Mouse (Mus musculus) inflammation-experienced regulatory T-cells, adult 16 weeks (primary cell): Measurements from ENCODE around the gene Mcemp1. TPM values are rescaled to one million over a fixed set of nuclear protein-coding genes. Genes with fewer than 3 reads are reported as not detected.

Experiments
- polyA plus RNA-seq: library from polyadenylated mRNA; unstranded; fragments of 100-300 nt; shearing (Covaris generic); gene quantifications from one replicate; pipeline ENCODE4 v1.2.1, GENCODE M21; 2017

The Mcemp1 gene
- not detected for polyA plus RNA-seq

DNA sequence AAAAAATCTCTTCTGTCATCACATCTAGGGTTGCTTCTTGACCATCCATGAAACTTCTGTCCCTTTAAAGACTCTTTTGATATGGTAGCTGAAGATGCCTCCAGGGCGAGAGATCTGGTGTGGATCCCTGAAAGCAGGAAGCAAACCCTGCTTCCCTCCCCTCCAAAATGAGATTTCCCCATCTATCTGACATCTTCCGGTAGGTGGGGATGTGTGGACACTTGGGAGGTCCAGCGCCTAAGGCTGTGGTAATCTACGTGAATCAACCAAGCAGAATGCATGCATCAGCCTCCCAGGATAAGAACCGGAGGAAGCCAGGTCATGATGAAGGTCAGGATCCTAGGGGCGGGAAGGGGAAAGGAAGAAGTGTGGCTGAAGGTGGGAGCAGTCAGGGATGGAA is at the start of gene Mcemp1:
Gene Mcemp1, plus strand, starts transcription at position 248 of the 400 bp plus-strand sequence.

DNA sequence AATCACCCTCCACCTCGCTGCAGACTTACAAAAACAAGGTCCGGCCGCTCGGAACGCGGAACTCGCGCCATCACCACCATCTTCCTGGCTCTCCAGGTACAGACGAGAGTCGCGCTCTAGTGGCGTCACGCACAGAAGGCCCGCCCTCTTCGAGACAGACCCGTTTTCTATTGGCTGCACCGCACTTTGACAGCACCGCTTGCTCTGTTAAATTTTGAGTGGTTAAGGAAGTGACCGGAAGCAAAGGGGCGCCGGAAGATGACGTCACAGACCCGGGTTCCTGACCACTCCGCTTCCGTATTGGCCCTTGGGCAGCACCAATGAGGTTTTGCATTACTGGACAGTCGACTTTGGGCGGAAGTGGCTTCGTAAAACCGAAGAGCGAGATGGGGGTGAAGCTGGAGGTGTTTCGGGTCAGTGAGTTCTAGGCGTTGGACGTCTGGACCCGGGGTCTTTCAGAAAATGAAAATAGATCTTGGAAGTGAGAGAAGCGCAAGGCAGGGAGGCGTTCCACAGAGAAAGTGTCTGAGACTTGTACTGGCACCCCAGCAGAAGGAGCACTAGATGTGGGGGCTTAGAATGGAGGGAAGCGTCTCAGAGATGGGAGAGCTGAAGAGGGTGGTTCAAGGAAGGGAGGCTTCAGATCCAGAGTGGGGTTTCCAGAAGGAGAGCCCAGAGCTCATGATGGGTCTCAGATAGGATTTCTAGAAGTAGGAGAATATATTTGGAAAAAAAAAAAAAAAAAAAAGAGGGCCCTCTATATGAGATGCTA is 44.2 kb upstream of the Mcemp1 start, which contains the start of the genes Xab2 and Pet100:
Gene Xab2, minus strand, starts transcription at position 118 of the 772 bp plus-strand sequence.
Gene Pet100, plus strand, starts transcription at position 350 of the 772 bp plus-strand sequence.

DNA sequence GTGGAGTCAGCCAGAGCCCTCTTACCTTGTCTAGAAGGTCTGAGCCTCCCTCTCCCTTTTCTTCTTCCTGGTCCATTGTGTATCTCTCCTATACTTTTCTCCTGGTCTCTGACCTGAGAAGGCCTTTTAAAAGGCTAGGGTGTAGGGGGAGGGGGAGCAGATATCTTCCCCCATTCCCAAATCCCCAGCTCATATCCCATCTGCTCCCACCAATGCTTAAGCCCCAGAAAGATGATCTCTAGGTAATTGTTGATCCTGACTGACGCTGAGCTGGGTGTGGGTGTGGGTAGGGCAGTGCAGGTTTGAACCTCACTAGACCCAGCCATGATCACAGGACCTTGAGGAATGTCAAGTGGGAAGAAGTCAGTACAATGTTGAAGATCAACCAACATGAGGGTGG is 40.1 kb upstream of the Mcemp1 start, which contains the start of gene Pcp2:
Gene Pcp2, minus strand, starts transcription at position 101 of the 400 bp plus-strand sequence.

DNA sequence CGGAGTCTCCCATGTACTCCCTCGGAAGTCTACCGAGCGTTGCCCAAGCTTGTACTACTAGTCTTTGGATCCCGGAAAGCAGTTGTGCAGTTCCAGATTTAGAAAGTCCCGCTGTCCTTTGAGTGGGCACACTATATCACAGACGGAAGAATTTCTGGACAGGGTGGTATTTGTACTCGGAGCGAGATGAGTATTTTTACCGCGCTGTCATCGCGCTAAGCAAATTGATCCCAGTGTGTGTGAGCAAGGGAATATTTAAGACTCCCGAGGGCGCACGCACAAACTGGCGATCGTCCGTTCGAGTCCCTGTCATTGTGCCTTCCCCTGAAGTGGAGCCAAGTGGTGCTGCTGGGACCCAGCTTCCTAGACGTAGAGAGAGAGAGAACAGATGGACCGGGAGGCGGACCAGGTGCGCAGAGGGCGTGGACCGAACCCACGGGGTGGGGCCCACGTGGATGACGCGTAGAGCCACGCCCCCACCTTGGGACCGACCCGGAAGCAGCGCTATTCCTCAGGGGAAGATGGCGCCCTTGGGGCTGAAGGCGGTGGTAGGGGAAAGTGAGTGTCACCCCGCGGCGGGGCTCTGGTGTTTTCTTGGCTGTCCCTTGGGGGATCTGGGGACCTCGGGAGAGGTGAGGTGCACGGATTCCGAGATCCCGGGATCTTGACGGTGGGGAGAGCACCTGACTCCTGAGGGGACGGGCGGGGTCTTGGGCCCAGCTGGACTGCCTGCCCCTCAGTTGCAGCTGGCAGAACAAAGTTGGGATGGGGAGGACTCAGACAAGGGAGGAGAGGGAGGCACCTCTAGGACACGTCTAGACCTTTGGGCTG is 34.7 kb upstream of the Mcemp1 start, which contains the start of gene Stxbp2:
Gene Stxbp2, plus strand, starts transcription at position 309 of the 831 bp plus-strand sequence.

DNA sequence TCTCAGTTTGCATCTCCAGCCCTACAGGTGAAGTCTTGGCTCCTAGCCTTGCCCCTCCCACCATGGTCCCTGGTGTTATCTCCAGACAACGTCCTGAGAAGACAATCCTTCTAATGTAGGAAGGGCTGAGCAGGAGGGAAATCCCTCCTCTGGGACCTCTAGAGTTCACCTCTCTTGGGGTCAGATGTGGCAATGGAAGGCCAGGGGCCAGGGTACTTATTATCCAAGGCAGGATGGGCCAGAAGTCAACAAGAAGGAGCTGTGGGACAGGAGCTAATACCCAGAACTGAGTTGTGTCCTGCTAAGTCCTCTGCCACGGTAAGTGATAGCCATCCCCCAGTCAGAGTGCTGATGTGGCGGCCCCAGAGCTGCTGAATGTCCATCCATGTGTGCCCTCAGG is 10.0 kb upstream of the Mcemp1 start, which contains the start of gene Retn:
Gene Retn, plus strand, starts transcription at position 245 of the 400 bp plus-strand sequence.

DNA sequence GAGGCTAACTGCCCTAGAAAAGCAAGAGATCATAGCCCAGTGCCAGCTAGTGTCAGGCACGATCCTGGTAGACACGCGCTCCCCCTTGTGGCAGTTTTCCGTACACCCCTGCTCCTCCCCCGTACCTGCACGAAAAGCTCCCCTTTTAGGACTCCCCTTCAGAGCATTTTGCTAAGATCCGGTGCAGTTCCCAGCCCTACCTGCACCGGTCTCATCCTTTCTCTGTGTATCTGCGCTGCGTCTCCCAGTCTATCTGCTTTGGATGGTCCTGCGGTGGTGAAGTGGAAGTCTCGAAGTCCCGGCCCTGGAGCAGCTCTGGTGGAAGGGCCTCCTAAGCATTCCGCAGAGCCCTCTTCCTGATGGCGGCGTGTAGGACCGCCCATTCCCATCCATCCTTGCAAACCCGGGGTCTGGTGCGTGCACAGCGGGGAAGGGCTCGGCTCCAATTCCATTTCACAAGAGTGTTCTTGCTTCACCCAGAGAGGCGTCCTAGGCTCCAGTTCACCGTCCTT is 6.5 kb downstream of the Mcemp1 start, which contains the start of gene Fcor:
Gene Fcor, minus strand, starts transcription at position 383 of the 512 bp plus-strand sequence.

GRCm38 (mm10) chr8:3676131-3676992 is 10.8 kb downstream of the Mcemp1 start, which contains the start of gene Trappc5:
Gene Trappc5, plus strand, starts transcription at chr8:3676299.

DNA sequence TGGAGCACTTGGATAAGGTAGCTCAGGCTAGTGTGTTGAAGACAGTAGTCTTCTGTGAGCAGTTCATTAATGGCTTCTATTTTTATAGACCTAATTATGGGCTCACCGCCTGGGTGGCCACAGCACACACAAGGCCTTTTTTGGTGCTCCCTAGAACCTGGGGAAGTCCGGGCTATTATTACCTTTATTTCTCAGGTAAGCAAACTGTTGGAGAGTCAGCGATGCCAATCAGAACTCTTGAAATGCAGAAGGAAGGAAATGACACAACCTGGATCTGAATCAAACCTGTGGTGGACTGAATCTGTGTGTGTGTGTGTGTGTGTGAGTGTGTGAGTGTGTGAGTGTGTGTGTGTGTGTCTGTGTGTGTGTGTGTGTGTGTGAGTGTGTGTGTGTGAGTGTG is 28.6 kb downstream of the Mcemp1 start, which contains the start of gene Fcer2a:
Gene Fcer2a, minus strand, starts transcription at position 55 of the 400 bp plus-strand sequence.

Other genes starting within 250 kb of the Mcemp1 start
- 6.0 TPM for gene Pex11g, start 198.1 kb upstream of the Mcemp1 start, polyA plus RNA-seq
- not detected for gene Tex45, start 194.9 kb upstream of the Mcemp1 start, polyA plus RNA-seq
- 4.7 TPM for gene Zfp358, start 172.6 kb upstream of the Mcemp1 start, polyA plus RNA-seq
- 44.5 TPM for gene Mcoln1, start 165.3 kb upstream of the Mcemp1 start, polyA plus RNA-seq
- 64.1 TPM for gene Pnpla6, start 150.4 kb upstream of the Mcemp1 start, polyA plus RNA-seq
- gene C330021F23Rik, start 97.8 kb upstream of the Mcemp1 start, polyA plus RNA-seq = not detected
- gene Camsap3, start 78.5 kb upstream of the Mcemp1 start, polyA plus RNA-seq = 0.13 TPM
- gene Xab2, start 44.4 kb upstream of the Mcemp1 start, polyA plus RNA-seq = 137 TPM
- gene Pet100, start 44.2 kb upstream of the Mcemp1 start, polyA plus RNA-seq = 127 TPM
- gene Pcp2, start 40.2 kb upstream of the Mcemp1 start, polyA plus RNA-seq = not detected
- gene Stxbp2, start 34.8 kb upstream of the Mcemp1 start, polyA plus RNA-seq = 231 TPM
- not detected for gene Retn, start 10.0 kb upstream of the Mcemp1 start, polyA plus RNA-seq
- not detected for gene Fcor, start 6.6 kb downstream of the Mcemp1 start, polyA plus RNA-seq
- 40.6 TPM for gene Trappc5, start 10.5 kb downstream of the Mcemp1 start, polyA plus RNA-seq
- gene Fcer2a, start 28.4 kb downstream of the Mcemp1 start, polyA plus RNA-seq = 3.1 TPM
- not detected for gene Clec4g, start 54.9 kb downstream of the Mcemp1 start, polyA plus RNA-seq
- 0.46 TPM for gene Cd209a, start 83.2 kb downstream of the Mcemp1 start, polyA plus RNA-seq
- gene Cd209e, start 188.6 kb downstream of the Mcemp1 start, polyA plus RNA-seq = not detected
- gene Cd209d, start 212.8 kb downstream of the Mcemp1 start, polyA plus RNA-seq = not detected